Mouse (Mus musculus): ENCODE measurements around the gene Cbr2. TPM values are rescaled to one million over a fixed set of nuclear protein-coding genes. Genes with fewer than 3 reads are reported as not detected.

The Cbr2 gene
- polyA plus RNA-seq, 1 experiment from 2014 or later = 2.3 TPM

- Histone ChIP-seq H3K9me3 (no peaks in the 10 kb centered on the region), H3K27ac (replicated peaks) (no peak overlapping the region), H3K4me3 (no peak overlapping the region), H3K36me3 (peaks cover 42% of the 10 kb centered on the region), H3K27me3 (peaks cover 38% of the 10 kb centered on the region), H3K4me1 (peaks cover 41% of the 10 kb centered on the region), H3K9ac (replicated peaks) (no peak overlapping the region), H3K4me2 (replicated peaks) (no peak overlapping the region)
- ATAC-seq (ENCODE audit: low FRiP score, low read depth) = no peak
- WGBS = 92% methylated on average over 9 of the region's 9 CpGs
Measured at GRCm38 (mm10) chr11:120719242-120719641, 12.7 kb downstream of the Cbr2 start.

DNA sequence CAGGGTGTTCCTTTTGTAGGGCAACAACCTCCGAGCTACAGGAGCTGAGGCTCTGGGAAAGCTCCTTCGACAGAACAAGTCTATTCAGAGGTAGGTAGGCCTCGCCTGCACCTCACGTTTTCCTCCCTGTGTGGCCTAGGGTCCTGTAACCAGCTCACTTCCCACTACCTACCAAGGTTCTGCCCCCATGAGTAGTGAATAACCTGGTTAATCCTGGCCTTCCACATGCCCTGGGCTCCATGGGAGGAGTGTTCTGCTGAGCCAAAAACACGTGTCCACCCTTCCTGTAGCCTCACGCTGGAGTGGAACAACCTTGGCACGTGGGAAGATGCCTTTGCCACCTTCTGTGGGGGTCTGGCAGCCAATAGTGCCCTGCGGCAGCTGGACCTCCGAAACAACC is 16.8 kb downstream of the Cbr2 start:
- Histone ChIP-seq H3K9me3 (no peaks in the 10 kb centered on the region), H3K27me3 (peaks cover 5% of the 10 kb centered on the region), H3K9ac (replicated peaks) (no peak overlapping the region; the same call in 1 of the 2 replicates), H3K4me3 (no peak overlapping the region), H3K4me1 (peaks cover 38% of the 10 kb centered on the region), H3K27ac (replicated peaks) (no peak overlapping the region), H3K36me3 (peaks cover 50% of the 10 kb centered on the region), H3K4me2 (replicated peaks) (peak overlapping the region; percentile 84; the same call in 1 of the 2 replicates)
- ATAC-seq (ENCODE audit: low FRiP score, low read depth) = no peak
- WGBS = 95% methylated on average over 9 of the region's 9 CpGs

DNA sequence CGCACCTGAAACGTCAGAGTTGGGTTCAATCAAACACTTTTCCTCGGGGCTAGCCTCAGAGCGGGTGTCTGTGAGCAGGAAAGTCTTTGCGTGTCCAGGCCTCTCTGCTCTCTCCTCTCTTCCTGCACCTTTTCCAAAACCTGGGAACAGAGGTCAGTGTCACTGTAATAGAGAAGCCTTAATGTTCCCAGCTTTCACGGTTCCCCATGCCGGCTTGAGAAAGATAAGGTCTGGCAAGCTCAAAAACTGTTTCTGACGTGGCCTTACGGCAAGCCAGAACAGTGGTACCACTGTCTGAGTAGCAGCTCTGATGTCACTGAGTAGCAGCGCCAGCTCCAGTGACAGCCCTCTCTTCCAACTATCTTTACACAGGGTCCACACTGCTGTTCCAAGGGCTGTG is 17.4 kb downstream of the Cbr2 start:
- no peaks in the 10 kb centered on the region for H3K9me3 ChIP-seq
- H3K9ac ChIP-seq (replicated peaks) = peak overlapping the region; percentile 77
- 0 out of 2 replicates have a peak overlapping the region, but pooled peaks have one; percentile 5 for H3K27ac ChIP-seq (replicated peaks)
- H3K4me1 ChIP-seq = peaks cover 38% of the 10 kb centered on the region
- peaks cover 50% of the 10 kb centered on the region for H3K36me3 ChIP-seq
- no peak for ATAC-seq (ENCODE audit: low FRiP score, low read depth)
- WGBS = 65% methylated on average over 10 of the region's 10 CpGs
- H3K27me3 ChIP-seq = no peaks in the 10 kb centered on the region
- H3K4me3 ChIP-seq = peak overlapping the region; percentile 62
- peak overlapping the region; percentile 84 for H3K4me2 ChIP-seq (replicated peaks)

- Histone ChIP-seq H3K27ac (replicated peaks) (peak within 1 kb of the TSS; percentile 65), H3K4me3 (peak within 1 kb of the TSS; percentile 62), H3K4me1 (peaks cover 38% of the 10 kb centered on the region), H3K9ac (replicated peaks) (peak within 1 kb of the TSS; percentile 77), H3K9me3 (no peaks in the 10 kb centered on the region), H3K27me3 (no peaks in the 10 kb centered on the region), H3K36me3 (peaks cover 50% of the 10 kb centered on the region), H3K4me2 (replicated peaks) (peak within 1 kb of the TSS; percentile 84)
- peak; percentile 96 for ATAC-seq (ENCODE audit: low FRiP score, low read depth)
- WGBS = 3% methylated on average over 53 of the region's 53 CpGs
Measured at GRCm38 (mm10) chr11:120713580-120714518, 18.1 kb downstream of the Cbr2 start, which contains the start of the genes Cenpx and Lrrc45. Gene Cenpx, minus strand, starts transcription at chr11:120713738. Gene Lrrc45, plus strand, starts transcription at chr11:120713925.

DNA sequence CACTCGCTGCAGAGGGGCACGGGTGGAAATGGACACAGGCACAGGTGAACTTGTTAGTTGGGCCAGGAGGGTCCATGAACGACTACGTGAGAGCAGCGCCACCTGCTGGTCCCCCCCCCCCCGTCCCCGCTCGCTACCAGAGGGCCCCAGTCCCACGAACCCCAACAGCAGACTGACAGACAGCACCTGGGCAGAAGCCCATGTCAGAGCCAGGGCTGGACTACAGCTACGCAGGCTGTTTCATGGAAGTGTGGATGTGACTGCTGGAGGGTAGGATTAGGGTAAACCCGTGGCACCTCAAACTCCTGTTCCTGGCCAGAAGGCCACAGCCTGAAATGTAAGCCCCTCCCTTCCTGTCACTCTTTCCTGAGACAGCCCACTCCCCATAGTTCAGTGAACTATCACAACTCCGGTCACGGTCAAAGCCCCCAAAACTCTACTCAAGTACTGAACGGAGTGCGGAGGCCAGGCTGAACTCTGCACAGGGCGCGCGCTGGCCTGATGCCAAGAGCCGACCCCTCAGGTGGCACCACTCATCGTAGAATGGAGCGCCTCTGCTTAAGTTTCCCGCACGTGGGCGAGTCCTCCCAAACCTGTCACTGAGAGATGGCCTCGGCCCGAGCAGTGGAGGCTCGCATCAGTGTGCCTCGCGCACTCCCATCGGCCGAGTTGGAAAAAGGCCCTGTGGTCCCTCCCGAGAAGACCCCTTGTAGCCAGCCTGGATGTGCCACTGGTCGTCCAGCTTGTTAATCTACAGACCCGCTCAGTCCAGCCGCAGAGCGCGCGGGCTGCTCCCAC is 18.9 kb downstream of the Cbr2 start:
- H3K9ac ChIP-seq (replicated peaks) = peak overlapping the region; percentile 59
- no peaks in the 10 kb centered on the region for H3K27me3 ChIP-seq
- peak overlapping the region; percentile 84 for H3K4me2 ChIP-seq (replicated peaks)
- H3K4me1 ChIP-seq = peaks cover 40% of the 10 kb centered on the region
- ATAC-seq (ENCODE audit: low FRiP score, low read depth) = peak; percentile 70
- H3K4me3 ChIP-seq = peak overlapping the region; percentile 62
- peak overlapping the region; percentile 65 for H3K27ac ChIP-seq (replicated peaks)
- 1% methylated on average over 38 of the region's 38 CpGs for WGBS
- H3K36me3 ChIP-seq = peaks cover 42% of the 10 kb centered on the region
- no peaks in the 10 kb centered on the region for H3K9me3 ChIP-seq

GRCm38 (mm10) chr11:120711980-120712604 is 19.8 kb downstream of the Cbr2 start:
- Histone ChIP-seq H3K4me1 (peaks cover 49% of the 10 kb centered on the region), H3K9ac (replicated peaks) (peak overlapping the region; percentile 59), H3K27me3 (no peaks in the 10 kb centered on the region), H3K4me2 (replicated peaks) (peak overlapping the region; percentile 84), H3K27ac (replicated peaks) (0 out of 2 replicates have a peak overlapping the region, but pooled peaks have one; percentile 65), H3K9me3 (no peaks in the 10 kb centered on the region), H3K36me3 (peaks cover 34% of the 10 kb centered on the region), H3K4me3 (peak overlapping the region; percentile 62; the same call in 1 of the 2 replicates)
- ATAC-seq (ENCODE audit: low FRiP score, low read depth) = no peak
- 71% methylated on average over 8 of the region's 8 CpGs for WGBS

DNA sequence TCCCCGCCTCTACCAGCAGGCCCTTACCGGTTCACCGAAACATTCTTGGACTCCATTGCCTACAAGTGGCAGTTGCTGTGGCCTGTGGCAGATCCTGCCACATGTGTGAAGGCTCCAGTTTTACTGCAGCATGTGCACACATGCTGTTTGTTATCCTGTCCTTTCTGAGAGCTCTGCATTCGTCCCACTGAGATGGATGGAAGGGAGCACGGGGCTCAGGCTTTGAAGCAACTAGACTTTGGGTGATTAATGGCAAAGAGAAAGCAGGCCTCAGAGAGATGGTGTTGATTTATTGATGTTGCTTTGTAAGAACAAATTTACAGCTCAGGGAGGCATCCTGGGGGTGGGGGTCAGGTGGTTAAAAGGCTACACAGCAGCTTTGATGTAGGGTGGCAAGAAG is 21.2 kb downstream of the Cbr2 start:
- no peak overlapping the region for H3K4me3 ChIP-seq
- H3K4me2 ChIP-seq (replicated peaks) = no peak overlapping the region
- H3K9ac ChIP-seq (replicated peaks) = no peak overlapping the region
- ATAC-seq (ENCODE audit: low FRiP score, low read depth) = no peak
- no peak overlapping the region for H3K27ac ChIP-seq (replicated peaks)
- H3K9me3 ChIP-seq = no peaks in the 10 kb centered on the region
- H3K27me3 ChIP-seq = no peaks in the 10 kb centered on the region
- WGBS = 77% methylated on average over 5 of the region's 5 CpGs
- H3K36me3 ChIP-seq = peaks cover 24% of the 10 kb centered on the region; the same call in 1 of the 2 replicates
- H3K4me1 ChIP-seq = peaks cover 58% of the 10 kb centered on the region

- peaks cover 23% of the 10 kb centered on the region; the same call in 1 of the 2 replicates for H3K36me3 ChIP-seq
- H3K4me2 ChIP-seq (replicated peaks) = no peak overlapping the region
- no peak for ATAC-seq (ENCODE audit: low FRiP score, low read depth)
- 71% methylated on average over 2 of the region's 2 CpGs for WGBS
- H3K4me3 ChIP-seq = no peak overlapping the region
- no peaks in the 10 kb centered on the region for H3K27me3 ChIP-seq
- no peak overlapping the region for H3K9ac ChIP-seq (replicated peaks)
- peaks cover 57% of the 10 kb centered on the region for H3K4me1 ChIP-seq
- H3K9me3 ChIP-seq = no peaks in the 10 kb centered on the region
- no peak overlapping the region for H3K27ac ChIP-seq (replicated peaks)
Measured at GRCm38 (mm10) chr11:120709551-120709950, 22.4 kb downstream of the Cbr2 start.

GRCm38 (mm10) chr11:120707969-120708368 is 23.9 kb downstream of the Cbr2 start:
- WGBS = 32% methylated on average over 5 of the region's 5 CpGs
- Histone ChIP-seq H3K9me3 (no peaks in the 10 kb centered on the region), H3K36me3 (peaks cover 27% of the 10 kb centered on the region), H3K4me1 (peaks cover 58% of the 10 kb centered on the region), H3K4me2 (replicated peaks) (no peak overlapping the region), H3K4me3 (no peak overlapping the region), H3K9ac (replicated peaks) (no peak overlapping the region), H3K27me3 (no peaks in the 10 kb centered on the region), H3K27ac (replicated peaks) (peak overlapping the region; percentile 72)
- no peak for ATAC-seq (ENCODE audit: low FRiP score, low read depth)

DNA sequence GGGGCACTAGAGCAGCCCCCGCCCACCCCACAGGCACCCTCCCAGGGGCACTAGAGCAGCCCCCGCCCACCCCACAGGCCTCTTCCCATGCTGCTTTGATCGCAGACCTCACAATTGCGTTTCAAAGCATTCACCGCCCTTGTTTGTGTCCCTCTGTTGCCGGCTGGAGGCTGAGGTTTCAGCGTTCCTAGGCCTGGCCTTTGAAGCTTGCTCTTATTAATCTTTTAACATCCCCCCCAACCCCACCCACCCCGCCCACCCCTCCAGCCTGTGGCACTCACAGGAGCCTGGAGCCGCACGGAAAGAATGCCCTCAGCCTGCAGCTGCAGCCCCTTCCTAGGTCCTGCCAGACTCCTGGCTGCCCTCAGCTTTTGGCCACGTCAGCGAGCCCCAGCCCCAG is 24.7 kb downstream of the Cbr2 start:
- Histone ChIP-seq H3K9me3 (no peaks in the 10 kb centered on the region), H3K4me3 (no peak overlapping the region), H3K27me3 (no peaks in the 10 kb centered on the region), H3K27ac (replicated peaks) (peak overlapping the region; percentile 72), H3K4me2 (replicated peaks) (no peak overlapping the region; the same call in 1 of the 2 replicates), H3K9ac (replicated peaks) (peak overlapping the region; percentile 44), H3K4me1 (peaks cover 50% of the 10 kb centered on the region), H3K36me3 (peaks cover 33% of the 10 kb centered on the region)
- no peak for ATAC-seq (ENCODE audit: low FRiP score, low read depth)
- 5% methylated on average over 8 of the region's 12 CpGs for WGBS

GRCm38 (mm10) chr11:120706120-120706519 is 25.8 kb downstream of the Cbr2 start:
- Histone ChIP-seq H3K4me3 (no peak overlapping the region), H3K9ac (replicated peaks) (no peak overlapping the region), H3K36me3 (peaks cover 41% of the 10 kb centered on the region), H3K27me3 (no peaks in the 10 kb centered on the region), H3K4me1 (peaks cover 43% of the 10 kb centered on the region), H3K27ac (replicated peaks) (no peak overlapping the region; the same call in 1 of the 2 replicates), H3K9me3 (no peaks in the 10 kb centered on the region), H3K4me2 (replicated peaks) (no peak overlapping the region)
- WGBS = 62% methylated on average over 5 of the region's 5 CpGs
- ATAC-seq (ENCODE audit: low FRiP score, low read depth) = no peak

Data from midbrain, embryonic 12.5 days (tissue).